Mouse (Mus musculus): ENCODE measurements at regions not wholly inside any gene's neighbourhood (a gene's known extent, or its start where the extent isn't known, plus 50 kb on each side); places are given as distances from the start of the nearest gene placed in this dataset.
A peak's percentile ranks its signal among the peaks of the same experiment; 100 is the strongest.

- no peak for DNase-seq
These were observed 115.0 kb downstream of the D3Ertd751e start for GRCm38 (mm10) chr3:41857446-41857845.

DNA sequence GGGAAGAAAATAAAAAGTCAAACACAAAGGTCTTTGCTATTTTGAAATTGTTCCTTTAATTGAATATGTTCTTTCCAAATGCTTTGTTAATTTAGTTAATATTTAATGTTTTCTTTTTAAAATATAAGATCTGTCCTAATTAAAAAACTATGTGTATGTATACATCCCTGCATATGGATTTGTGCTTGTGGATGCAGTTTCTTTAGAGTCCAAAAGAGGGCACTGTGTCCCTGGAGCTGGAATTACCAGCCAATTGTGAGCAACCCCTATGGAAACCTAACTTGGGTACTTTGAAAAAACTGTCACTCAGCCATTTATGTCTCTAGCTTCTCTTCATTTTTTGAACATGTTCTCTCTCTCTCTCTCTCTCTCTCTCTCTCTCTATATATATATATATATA, 120.3 kb downstream of the D3Ertd751e start:
- DNase-seq = no peak

GRCm38 (mm10) chr3:41908952-41909351, 166.5 kb downstream of the D3Ertd751e start:
- no peak for DNase-seq

DNA sequence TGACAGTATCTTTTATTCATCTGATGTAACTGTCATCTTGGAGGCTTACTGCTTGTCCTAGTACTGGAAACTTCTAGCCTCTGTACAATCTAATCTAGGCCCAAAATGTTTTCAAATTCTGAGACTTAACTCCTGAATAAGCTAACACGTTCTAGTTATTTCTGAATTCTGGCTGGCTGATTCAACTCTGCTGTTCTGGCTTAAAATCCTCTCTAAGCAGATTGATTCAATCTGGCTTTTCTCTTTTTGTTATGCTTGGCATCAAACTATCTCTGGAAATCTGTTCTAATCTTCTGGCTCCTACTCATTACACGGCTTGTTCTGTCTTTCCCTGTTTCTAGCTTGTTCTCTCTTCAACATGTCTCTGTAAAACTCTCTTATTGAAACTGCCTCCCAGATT, 170.8 kb downstream of the D3Ertd751e start:
- DNase-seq = no peak

DNA sequence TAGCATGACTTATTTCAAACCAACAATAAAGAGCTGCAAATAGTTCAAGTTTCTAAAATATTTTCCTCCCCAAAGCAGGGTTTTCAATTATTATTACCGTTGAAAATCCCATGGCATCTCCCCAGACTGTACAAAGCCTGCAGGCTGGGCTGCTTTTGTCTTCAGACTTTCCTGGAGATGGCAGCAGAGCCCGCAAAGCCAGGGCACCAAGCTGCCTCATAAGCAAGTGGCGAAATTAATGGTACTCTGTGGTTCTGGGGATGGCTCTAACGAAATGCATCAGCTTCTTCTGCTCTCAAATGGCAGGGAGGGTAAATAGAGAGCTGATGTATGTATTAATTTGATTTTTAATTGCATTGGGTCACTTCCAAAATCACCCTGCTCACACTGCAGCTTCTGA, 197.4 kb downstream of the D3Ertd751e start:
- no peak for DNase-seq

DNA sequence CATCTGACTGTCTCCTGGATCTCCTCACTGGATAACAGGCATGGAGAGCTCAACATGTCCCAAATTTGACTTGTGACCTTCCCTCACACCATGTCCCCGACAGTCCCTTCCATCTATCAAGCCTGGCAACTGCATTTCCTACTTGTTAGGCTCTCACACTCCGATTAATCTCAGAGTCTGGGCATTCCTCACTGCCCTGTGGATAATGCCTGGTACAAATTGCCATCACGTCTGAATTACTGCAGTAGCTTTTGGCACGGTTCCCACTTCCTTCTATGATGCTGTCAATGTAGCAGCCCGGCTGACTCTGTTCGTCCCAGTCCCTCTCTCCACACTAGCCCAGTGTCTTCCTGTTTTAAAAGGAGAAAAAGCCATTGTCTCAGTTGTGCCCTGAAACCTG, 200.6 kb downstream of the D3Ertd751e start:
- no peak for DNase-seq

- no peak for DNase-seq
These were observed 207.0 kb downstream of the D3Ertd751e start for GRCm38 (mm10) chr3:41949404-41949803.

GRCm38 (mm10) chr3:41957385-41957784, 215.0 kb downstream of the D3Ertd751e start:
- no peak for DNase-seq

GRCm38 (mm10) chr3:41960209-41960608, 217.8 kb downstream of the D3Ertd751e start:
- no peak for DNase-seq

DNA sequence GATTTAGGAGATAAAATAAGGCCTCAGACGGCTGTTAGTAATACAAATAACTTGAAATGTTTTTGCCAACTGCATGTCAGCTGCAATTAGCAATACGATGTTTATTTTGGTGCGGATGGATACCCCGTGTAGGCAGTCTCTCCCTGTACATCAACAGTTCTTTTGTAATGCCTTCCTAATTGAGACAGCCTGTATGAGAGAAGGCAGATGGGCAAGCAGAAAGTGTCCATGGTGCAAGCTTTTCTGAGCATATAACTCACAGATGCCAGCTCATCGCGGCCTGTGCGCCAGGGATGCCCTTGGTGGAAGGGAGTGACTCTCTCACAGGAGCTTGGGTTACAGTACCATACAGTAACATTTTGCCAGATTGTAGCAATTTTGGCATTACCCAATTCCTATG, 220.5 kb downstream of the D3Ertd751e start:
- DNase-seq = no peak

DNA sequence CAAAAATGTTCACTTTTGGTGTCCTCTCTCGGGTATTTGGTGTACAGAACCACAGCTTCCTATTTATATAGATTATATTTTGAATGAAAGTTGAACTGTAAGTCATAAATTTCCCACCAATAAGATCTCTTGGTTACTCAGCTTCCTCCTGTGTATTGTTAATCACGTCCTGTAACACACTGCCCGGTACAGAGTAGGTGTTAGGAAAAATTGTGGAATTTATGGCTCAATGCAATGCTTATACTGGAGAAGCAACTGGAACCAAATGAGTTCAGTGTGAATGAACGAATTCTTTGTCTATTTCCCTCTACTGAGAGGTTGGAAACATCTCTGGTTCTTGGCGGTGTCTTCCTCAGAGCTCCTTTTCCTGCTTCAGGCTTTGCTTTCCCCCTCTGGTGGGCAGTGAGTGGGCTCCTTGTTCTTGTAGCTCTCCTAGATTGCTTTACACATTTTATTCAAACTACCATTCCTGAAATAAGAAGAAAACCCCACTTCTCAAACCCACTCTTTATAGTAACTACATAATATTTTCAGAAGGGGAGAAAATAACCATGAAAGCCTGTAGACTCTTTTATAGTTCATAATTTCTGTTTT, 264.4 kb downstream of the D3Ertd751e start:
- no peak for DNase-seq

DNA sequence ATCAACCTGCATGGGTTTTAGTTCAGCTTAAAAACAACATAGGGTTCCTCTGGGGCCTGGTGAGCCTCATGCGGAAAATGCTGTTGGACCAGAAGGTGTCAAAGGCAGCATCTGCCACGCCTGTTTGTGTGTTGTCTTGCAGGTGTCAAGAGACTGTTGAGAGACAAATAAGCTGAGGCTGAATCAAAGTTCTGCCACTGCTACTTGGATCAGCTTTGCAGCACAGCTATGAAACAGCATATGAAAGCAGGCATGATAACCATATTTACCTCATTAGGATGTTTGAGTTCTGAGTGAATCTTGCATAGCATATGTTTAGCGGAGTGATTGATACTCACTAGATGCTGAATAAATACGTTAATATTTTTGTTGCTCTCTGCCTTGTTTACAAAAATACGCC, 280.8 kb downstream of the D3Ertd751e start:
- DNase-seq = no peak

- DNase-seq = no peak
These were observed 297.2 kb downstream of the D3Ertd751e start for GRCm38 (mm10) chr3:42039632-42040031.

- DNase-seq = no peak
These were observed 297.9 kb downstream of the D3Ertd751e start for GRCm38 (mm10) chr3:42040270-42040812.

DNA sequence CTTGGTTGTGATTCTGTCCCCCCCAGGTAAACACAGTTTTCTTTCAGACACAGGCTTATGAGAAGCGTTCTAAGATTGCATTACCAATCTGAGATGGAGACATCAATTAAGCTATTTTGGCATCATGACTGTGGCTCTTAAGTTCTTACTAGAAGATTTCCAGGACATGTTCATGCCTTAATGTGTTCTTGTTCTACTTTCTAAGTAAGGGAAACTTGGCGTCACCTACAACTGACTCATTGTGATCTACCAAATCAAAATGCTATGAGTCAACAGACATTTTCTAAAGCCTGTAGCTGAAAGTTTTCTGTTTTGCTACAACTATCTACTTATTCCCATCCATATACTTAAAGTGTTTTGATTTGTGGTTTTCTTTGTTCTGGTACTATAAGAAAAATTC, 298.5 kb downstream of the D3Ertd751e start:
- no peak for DNase-seq

GRCm38 (mm10) chr3:42057286-42057868, 315.0 kb downstream of the D3Ertd751e start:
- DNase-seq = no peak

DNA sequence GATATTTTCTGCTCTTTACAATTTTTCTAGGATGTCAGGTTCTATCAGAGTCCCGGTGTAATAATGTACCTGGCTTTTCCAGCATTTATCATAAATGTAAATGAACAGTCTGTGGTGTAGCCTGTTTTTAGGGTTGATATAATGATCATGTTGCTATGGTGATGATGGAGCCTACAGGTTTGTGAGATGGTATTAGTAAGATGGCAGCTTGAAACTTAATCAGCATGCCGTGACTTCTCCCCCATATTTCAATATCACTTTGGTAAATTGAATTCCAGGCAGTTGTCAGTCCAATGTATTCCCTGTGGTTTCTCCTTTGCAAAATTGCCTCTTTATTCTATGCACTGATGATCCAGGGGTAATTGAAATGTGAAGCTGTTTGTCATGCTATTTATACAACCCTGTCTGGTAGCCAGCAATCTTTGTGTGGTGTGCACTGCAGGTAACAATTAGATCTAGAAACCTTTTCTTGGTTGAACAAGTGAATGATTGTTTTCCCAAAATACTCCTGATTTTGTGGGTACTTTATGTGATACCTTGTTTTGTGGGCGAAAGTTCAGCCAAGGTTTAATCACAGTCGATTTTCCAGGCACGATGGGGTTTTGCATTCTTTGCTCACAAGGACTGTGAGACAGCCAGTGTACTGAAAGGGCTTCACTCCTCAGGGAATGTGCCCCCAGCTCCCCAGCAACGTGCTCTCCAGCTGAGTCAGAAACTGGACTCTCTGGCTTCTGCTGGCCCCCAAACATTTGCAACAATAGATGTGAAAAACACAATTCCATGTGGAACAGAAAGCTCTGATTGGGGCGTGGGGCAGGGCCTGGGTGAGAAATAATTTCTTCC, 322.9 kb downstream of the D3Ertd751e start:
- no peak for DNase-seq

DNA sequence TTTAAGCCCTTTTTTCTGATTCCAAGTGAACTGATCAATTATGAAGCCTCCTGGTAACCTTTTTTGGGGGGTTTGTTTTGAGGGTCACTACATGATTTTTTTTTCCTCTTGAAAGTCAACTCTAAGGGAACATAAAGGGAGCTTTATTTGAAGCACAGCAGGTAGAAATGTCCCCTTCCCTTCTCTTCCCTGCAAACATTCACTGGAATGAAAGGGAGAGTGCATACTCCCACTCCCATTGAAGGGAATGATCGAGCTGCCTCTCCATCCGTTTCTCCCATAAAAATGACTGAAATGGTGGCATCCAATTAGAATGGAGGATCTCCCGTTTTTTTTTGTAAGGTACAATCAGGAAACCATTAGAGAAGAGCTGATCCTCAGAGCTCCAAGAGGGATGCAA, 323.6 kb downstream of the D3Ertd751e start:
- no peak for DNase-seq

DNA sequence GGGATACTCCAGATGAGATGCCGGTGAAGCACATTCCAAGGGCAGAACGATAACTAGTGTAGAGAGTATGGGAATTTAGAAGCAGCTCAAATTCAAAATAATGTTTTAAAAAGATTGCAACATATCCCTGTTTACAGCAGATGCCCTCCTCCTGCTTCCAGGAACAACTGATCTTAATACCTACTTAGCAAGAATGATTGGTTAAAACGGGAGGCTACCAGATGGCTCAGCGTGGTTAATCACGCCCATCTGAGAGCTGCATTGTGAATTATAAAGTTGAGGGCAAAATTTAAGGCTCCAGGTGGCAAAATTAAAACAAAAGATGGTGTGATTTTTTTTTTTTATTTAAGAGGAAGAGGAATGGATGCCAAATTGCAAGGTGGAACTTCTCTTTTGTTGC, 324.6 kb downstream of the D3Ertd751e start:
- DNase-seq = no peak

GRCm38 (mm10) chr3:42074532-42075287, 332.3 kb downstream of the D3Ertd751e start:
- peak; percentile 4 for DNase-seq

DNA sequence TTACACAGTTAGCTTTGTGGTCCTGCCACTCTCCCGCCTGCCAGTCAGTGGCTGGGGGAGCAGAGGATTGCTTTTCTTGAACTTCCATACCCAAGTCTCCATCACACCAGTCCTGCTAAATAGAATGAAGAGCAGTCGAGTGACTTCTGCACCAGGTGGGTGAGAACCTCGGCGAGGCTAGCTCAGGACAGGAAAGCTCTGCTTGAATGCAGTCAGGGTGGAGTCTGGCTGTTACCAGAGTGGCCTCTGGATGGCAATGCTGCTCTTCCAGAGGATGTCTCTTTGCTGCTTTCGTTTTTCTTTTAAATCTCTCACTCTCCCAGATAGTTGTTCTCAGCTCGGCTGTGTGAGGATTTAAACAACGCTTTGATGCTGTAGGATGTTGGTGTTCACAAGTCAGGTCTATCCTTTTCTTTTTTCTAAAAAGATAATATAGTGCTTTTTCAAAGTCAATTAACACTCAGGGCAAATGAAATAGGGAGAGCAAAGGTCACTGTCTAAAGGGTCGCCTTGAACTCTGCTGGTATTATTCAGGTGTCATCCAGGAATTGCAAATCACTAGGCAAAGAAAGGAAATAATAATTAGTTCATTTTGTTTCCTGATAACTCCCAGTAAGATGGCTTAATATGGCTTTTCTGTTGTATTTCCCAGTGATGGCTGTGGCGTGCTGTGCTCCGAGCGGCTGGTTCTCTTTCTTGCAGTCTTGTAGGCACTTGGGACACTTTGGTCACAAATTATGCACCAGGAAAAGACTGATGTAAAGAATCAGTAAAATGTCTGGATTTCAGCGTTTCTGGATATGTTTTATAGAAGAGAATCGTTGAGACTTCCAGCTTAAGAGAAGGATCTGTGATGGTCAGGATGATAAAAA, 368.8 kb downstream of the D3Ertd751e start:
- DNase-seq = peak; percentile 14
